Mouse (Mus musculus) embryonic stem cell, embryonic (primary cell): Measurements from ENCODE around the gene Coq9.

Experiments used
- CTCF ChIA-PET, 4 experiments: fragments of 300-600 bp in 2 of 4; fragments of 350-600 bp in 2 of 4; sonication (Branson Sonifier 250); formaldehyde crosslinking; loops; one replicate each; lab custom pipeline; 2022; ENCODE audit warnings: inconsistent platforms in 2 of 4; lab: Charles Lee
- POLR2A ChIA-PET, 4 experiments: fragments of 300-600 bp in 2 of 4; fragments of 350-600 bp in 2 of 4; sonication (Branson Sonifier 250); formaldehyde crosslinking; loops; one replicate each; lab custom pipeline; 2022; ENCODE audit warnings: antibody characterized with exemption in 4 of 4, inconsistent platforms in 1 of 4; lab: Charles Lee

Coq9 gene

GRCm38 (mm10) chr8:94850049-94850448 is 11.9 kb downstream of the Coq9 start:
- CTCF ChIA-PET = interaction anchor here in 1 of 4 experiments (0.6 to 1.8 kb wide), 2 partner anchors 11 to 540 kb away, joined by 5 read pairs; no protein-coding TSS in a partner anchor
- POLR2A ChIA-PET = interaction anchor here in 2 of 4 experiments (1.2 to 4.1 kb wide), 3 partner anchors 11 to 28 kb away, joined by 3 to 13 read pairs (median 5); partner anchors contain the start of genes Ciapin1 (in 1 of the 2) and Coq9 (in 1 of the 2)

GRCm38 (mm10) chr8:94854761-94855160 is 16.6 kb downstream of the Coq9 start:
- ChIA-PET POLR2A (interaction anchor here in 2 of 4 experiments (0.9 to 4.1 kb wide), 12 partner anchors 9 to 46 kb away, joined by 3 to 21 read pairs (median 6); partner anchors contain the start of genes Ciapin1 (in 2 of the 2), Coq9 (in 2 of the 2) and Dok4 (in 1 of the 2)), CTCF (interaction anchor here in 1 of 4 experiments (1.1 kb wide), 1 partner anchor 9 kb away, joined by 3 read pairs; no protein-coding TSS in a partner anchor)

GRCm38 (mm10) chr8:94857011-94857345 is 18.9 kb downstream of the Coq9 start:
- POLR2A ChIA-PET = interaction anchor here in 1 of 4 experiments (1.0 to 1.9 kb wide), 4 partner anchors 9 to 63 kb away, joined by 3 to 5 read pairs (median 4); partner anchors contain the start of genes Ciapin1, Coq9 and Dok4
- CTCF ChIA-PET = interaction anchor here in 2 of 4 experiments (0.5 to 1.2 kb wide), 5 partner anchors 11 to 173 kb away, joined by 3 to 4 read pairs (median 3); no protein-coding TSS in a partner anchor

GRCm38 (mm10) chr8:94857346-94858173 is 19.4 kb downstream of the Coq9 start, which contains the start of gene Polr2c:
TSS of gene Polr2c (plus strand) at chr8:94857450.
- ChIA-PET CTCF (interaction anchor here in 2 of 4 experiments (0.5 to 1.2 kb wide), 5 partner anchors 11 to 173 kb away, joined by 3 to 4 read pairs (median 3); no protein-coding TSS in a partner anchor), POLR2A (interaction anchor here in 1 of 4 experiments (1.0 to 1.9 kb wide), 5 partner anchors 9 to 63 kb away, joined by 3 to 6 read pairs (median 4); partner anchors contain the start of genes Ciapin1, Coq9 and Dok4)

- POLR2A ChIA-PET = interaction anchor here in 3 of 4 experiments (0.7 to 2.3 kb wide), 12 partner anchors 7 to 670 kb away, joined by 3 to 5 read pairs (median 3); partner anchors contain the start of genes Dok4 (in 2 of the 3), Ciapin1 (in 1 of the 3) and Coq9 (in 1 of the 3)
- CTCF ChIA-PET = interaction anchor here in 3 of 4 experiments (0.5 to 2.9 kb wide), 15 partner anchors 9 to 792 kb away, joined by 3 to 13 read pairs (median 4); partner anchors contain the start of gene Dok4 (in 3 of the 3)
These were observed 23.3 kb downstream of the Coq9 start for GRCm38 (mm10) chr8:94861352-94861910.

GRCm38 (mm10) chr8:94862487-94863220 is 24.5 kb downstream of the Coq9 start:
- CTCF ChIA-PET = interaction anchor here in 1 of 4 experiments (0.5 to 1.0 kb wide), 5 partner anchors 9 to 135 kb away, joined by 3 read pairs; partner anchors contain the start of gene Dok4
- POLR2A ChIA-PET = interaction anchor here in 2 of 4 experiments (0.6 to 2.3 kb wide), 4 partner anchors 8 to 50 kb away, joined by 3 to 5 read pairs (median 4); no protein-coding TSS in a partner anchor

GRCm38 (mm10) chr8:94863897-94864673 is 26.0 kb downstream of the Coq9 start:
- POLR2A ChIA-PET = interaction anchor here in 2 of 4 experiments (0.9 to 2.5 kb wide), 6 partner anchors 9 to 737 kb away, joined by 3 to 10 read pairs (median 5); partner anchors contain the start of gene Katnb1 (in 1 of the 2)
- CTCF ChIA-PET = interaction anchor here in 2 of 4 experiments (0.8 to 3.6 kb wide), 5 partner anchors 10 to 48 kb away, joined by 3 to 13 read pairs (median 3); partner anchors contain the start of gene Dok4 (in 2 of the 2)

- ChIA-PET CTCF (interaction anchor here in 1 of 4 experiments (1.1 to 3.6 kb wide), 3 partner anchors 10 to 276 kb away, joined by 3 to 13 read pairs (median 3); partner anchors contain the start of gene Dok4), POLR2A (interaction anchor here in 3 of 4 experiments (1.0 to 2.5 kb wide), 10 partner anchors 8 to 736 kb away, joined by 3 to 10 read pairs (median 4); partner anchors contain the start of genes Dok4 (in 2 of the 3) and Polr2c (in 1 of the 3))
These were observed 27.2 kb downstream of the Coq9 start for GRCm38 (mm10) chr8:94865292-94865691.

GRCm38 (mm10) chr8:94866921-94867320 is 28.8 kb downstream of the Coq9 start:
- POLR2A ChIA-PET = interaction anchor here in 3 of 4 experiments (0.6 to 2.5 kb wide), 8 partner anchors 9 to 46 kb away, joined by 3 to 10 read pairs (median 4); partner anchors contain the start of genes Dok4 (in 2 of the 3) and Polr2c (in 1 of the 3)
- CTCF ChIA-PET = interaction anchor here in 1 of 4 experiments (1.7 to 3.6 kb wide), 2 partner anchors 8 to 44 kb away, joined by 5 to 13 read pairs; partner anchors contain the start of gene Dok4

- CTCF ChIA-PET = interaction anchor here in 1 of 4 experiments (0.6 to 1.3 kb wide), 3 partner anchors 12 to 479 kb away, joined by 3 to 4 read pairs (median 3); partner anchors contain the start of gene Polr2c
- POLR2A ChIA-PET = interaction anchor here in 3 of 4 experiments (0.6 to 2.0 kb wide), 8 partner anchors 9 to 215 kb away, joined by 3 to 8 read pairs (median 4); no protein-coding TSS in a partner anchor
These were observed 31.0 kb downstream of the Coq9 start for GRCm38 (mm10) chr8:94869146-94869545.

- CTCF ChIA-PET = interaction anchor here in 1 of 4 experiments (1.6 kb wide), 1 partner anchor 9 kb away, joined by 4 read pairs; no protein-coding TSS in a partner anchor
- POLR2A ChIA-PET = interaction anchor here in 2 of 4 experiments (1.1 to 1.4 kb wide), 2 partner anchors 9 to 10 kb away, joined by 4 to 5 read pairs; no protein-coding TSS in a partner anchor
These were observed 31.9 kb downstream of the Coq9 start for GRCm38 (mm10) chr8:94870003-94870402.

- ChIA-PET CTCF (interaction anchor here in 3 of 4 experiments (0.6 to 1.6 kb wide), 3 partner anchors 9 to 385 kb away, joined by 3 to 5 read pairs (median 4); no protein-coding TSS in a partner anchor), POLR2A (interaction anchor here in 3 of 4 experiments (0.7 to 1.4 kb wide), 4 partner anchors 9 to 116 kb away, joined by 4 to 5 read pairs (median 4); no protein-coding TSS in a partner anchor)
These were observed 32.5 kb downstream of the Coq9 start for GRCm38 (mm10) chr8:94870474-94871107.

- POLR2A ChIA-PET = interaction anchor here (0.7 to 1.4 kb wide), 6 partner anchors 10 to 172 kb away, joined by 3 to 5 read pairs (median 4); no protein-coding TSS in a partner anchor
These were observed 33.2 kb downstream of the Coq9 start for GRCm38 (mm10) chr8:94871108-94871894.

GRCm38 (mm10) chr8:94872156-94872555 is 34.0 kb downstream of the Coq9 start:
- CTCF ChIA-PET = interaction anchor here in 2 of 4 experiments (0.5 to 1.4 kb wide), 3 partner anchors 19 to 57 kb away, joined by 3 read pairs; no protein-coding TSS in a partner anchor

More at GRCm38 (mm10) chr8:94871108-94871894, 33.2 kb downstream of the Coq9 start:
- CTCF ChIA-PET = interaction anchor here in 3 of 4 experiments (0.6 to 1.6 kb wide), 4 partner anchors 10 to 385 kb away, joined by 3 to 5 read pairs (median 4); no protein-coding TSS in a partner anchor

More at GRCm38 (mm10) chr8:94872156-94872555, 34.0 kb downstream of the Coq9 start:
- POLR2A ChIA-PET = interaction anchor here in 3 of 4 experiments (0.6 to 1.2 kb wide), 5 partner anchors 38 to 690 kb away, joined by 3 to 7 read pairs (median 3); no protein-coding TSS in a partner anchor
